Mouse (Mus musculus) ES-Bruce4 (cell line): Measurements from ENCODE around the gene Ankfn1.

ENCODE experiments used
- CTCF ChIP-seq: IDR thresholded peaks from one replicate; pipeline ENCODE4 v1.8.1; 2011; ENCODE audit warnings: low read depth, low read length
- EP300 ChIP-seq: IDR thresholded peaks from 2 replicates; pipeline ENCODE4 v1.6.1; 2011; ENCODE audit warnings: low read depth, low read length; ENCODE audit not compliant: insufficient read depth
- POLR2A ChIP-seq: IDR thresholded peaks from one replicate; pipeline ENCODE4 v1.8.1; 2011; ENCODE audit warnings: low read length; ENCODE audit not compliant: insufficient read depth

DNA sequence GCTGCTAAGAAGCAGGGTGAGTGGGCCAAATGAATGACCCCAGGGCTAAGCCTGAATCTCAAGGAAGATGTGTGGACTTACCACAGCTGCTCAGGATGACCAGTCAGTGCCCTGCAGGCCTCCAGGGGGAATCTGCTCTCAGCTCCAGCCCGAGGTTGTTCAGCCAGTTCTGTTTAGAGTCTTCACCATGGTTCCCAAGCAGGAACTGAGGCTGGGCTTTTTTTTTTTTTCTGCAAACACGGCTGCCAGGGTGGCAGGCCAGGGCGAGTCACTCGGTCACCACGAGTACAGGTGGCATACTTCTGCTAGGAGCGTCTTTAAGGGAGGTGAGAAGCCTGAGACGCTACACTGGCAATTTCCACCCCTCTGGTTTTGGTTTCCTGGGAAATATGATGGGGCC, 43.9 kb downstream of the Ankfn1 start:
- no peak for TF ChIP-seq POLR2A
- TF ChIP-seq EP300: no peak
- TF ChIP-seq CTCF: no peak
